Mouse (Mus musculus): ENCODE results near the gene Upf3b. TPM values are rescaled to one million over a fixed set of nuclear protein-coding genes. Genes with fewer than 3 reads are reported as not detected.
A peak's percentile ranks its signal among the peaks of the same experiment; 100 is the strongest.
"Not testable (repeated sequence)": the region's sequence is repeated elsewhere in the genome, so short reads cannot be mapped to it uniquely, and the experiment has no call there.

Upf3b gene
- polyA plus RNA-seq, 1 experiment from 2014 or later = 24.5 TPM

- 17% methylated on average over 27 of the region's 27 CpGs for WGBS
- Histone ChIP-seq H3K4me1 (0 out of 2 replicates have a peak, but pooled peaks cover 4% of the 10 kb centered on the region), H3K4me3 (replicated peaks) (peak overlapping the region; percentile 62), H3K36me3 (peaks cover 8% of the 10 kb centered on the region; the same call in 1 of the 2 replicates), H3K27me3 (no peaks in the 10 kb centered on the region), H3K9me3 (replicated peaks) (no peaks in the 10 kb centered on the region), H3K4me2 (peak overlapping the region; percentile 62), H3K27ac (peak overlapping the region; percentile 93), H3K9ac (peak overlapping the region; percentile 62)
- peak; percentile 90 for ATAC-seq (replicated peaks; ENCODE audit: low FRiP score)
These were observed 463 bp downstream of the Upf3b start for GRCm38 (mm10) chrX:37109526-37110192.

GRCm38 (mm10) chrX:37103826-37104225, 6.3 kb downstream of the Upf3b start:
- H3K27ac ChIP-seq = no peak overlapping the region
- no peak overlapping the region for H3K4me3 ChIP-seq (replicated peaks)
- no peaks in the 10 kb centered on the region for H3K27me3 ChIP-seq
- H3K9me3 ChIP-seq (replicated peaks) = no peaks in the 10 kb centered on the region
- 0 out of 2 replicates have a peak, but pooled peaks cover 2% of the 10 kb centered on the region for H3K4me1 ChIP-seq
- H3K9ac ChIP-seq = no peak overlapping the region
- no peak for ATAC-seq (replicated peaks; ENCODE audit: low FRiP score)
- H3K4me2 ChIP-seq = no peak overlapping the region
- 72% methylated on average over 2 of the region's 2 CpGs for WGBS
- H3K36me3 ChIP-seq = peaks cover 28% of the 10 kb centered on the region

GRCm38 (mm10) chrX:37098681-37099080, 11.4 kb downstream of the Upf3b start:
- WGBS = 97% methylated on average over 3 of the region's 3 CpGs

GRCm38 (mm10) chrX:37095106-37095768, 14.9 kb downstream of the Upf3b start:
- Histone ChIP-seq H3K36me3 (peaks cover 53% of the 10 kb centered on the region), H3K4me1 (no peaks in the 10 kb centered on the region), H3K27ac (no peak overlapping the region), H3K4me2 (no peak overlapping the region), H3K9ac (no peak overlapping the region), H3K4me3 (replicated peaks) (no peak overlapping the region), H3K9me3 (replicated peaks) (no peaks in the 10 kb centered on the region), H3K27me3 (no peaks in the 10 kb centered on the region)
- ATAC-seq (replicated peaks; ENCODE audit: low FRiP score) = no peak
- WGBS = 90% methylated on average over 11 of the region's 11 CpGs

More at GRCm38 (mm10) chrX:37098681-37099080, 11.4 kb downstream of the Upf3b start:
- Histone ChIP-seq H3K4me2 (no peak overlapping the region), H3K27ac (no peak overlapping the region), H3K4me3 (replicated peaks) (no peak overlapping the region), H3K9me3 (replicated peaks) (no peaks in the 10 kb centered on the region), H3K4me1 (no peaks in the 10 kb centered on the region), H3K27me3 (no peaks in the 10 kb centered on the region), H3K36me3 (peaks cover 47% of the 10 kb centered on the region), H3K9ac (no peak overlapping the region)
- no peak for ATAC-seq (replicated peaks; ENCODE audit: low FRiP score)

- Histone ChIP-seq H3K9ac (no peak overlapping the region), H3K4me2 (no peak overlapping the region), H3K27me3 (no peaks in the 10 kb centered on the region), H3K4me3 (replicated peaks) (no peak overlapping the region), H3K36me3 (peaks cover 27% of the 10 kb centered on the region), H3K27ac (no peak overlapping the region), H3K4me1 (no peaks in the 10 kb centered on the region), H3K9me3 (replicated peaks) (no peaks in the 10 kb centered on the region)
- WGBS = 75% methylated on average over 3 of the region's 3 CpGs
- ATAC-seq (replicated peaks; ENCODE audit: low FRiP score) = no peak
These were observed 18.7 kb downstream of the Upf3b start for GRCm38 (mm10) chrX:37091457-37091856.

GRCm38 (mm10) chrX:37088778-37089177, 21.3 kb downstream of the Upf3b start:
- 86% methylated on average over 1 of the region's 1 CpGs for WGBS
- H3K9ac ChIP-seq = no peak overlapping the region
- no peaks in the 10 kb centered on the region for H3K27me3 ChIP-seq
- no peak overlapping the region for H3K27ac ChIP-seq
- H3K4me2 ChIP-seq = no peak overlapping the region
- H3K4me3 ChIP-seq (replicated peaks) = no peak overlapping the region
- no peak for ATAC-seq (replicated peaks; ENCODE audit: low FRiP score)
- no peaks in the 10 kb centered on the region for H3K4me1 ChIP-seq
- H3K9me3 ChIP-seq (replicated peaks) = no peaks in the 10 kb centered on the region
- peaks cover 14% of the 10 kb centered on the region; the same call in 1 of the 2 replicates for H3K36me3 ChIP-seq

GRCm38 (mm10) chrX:37085665-37086064, 24.5 kb downstream of the Upf3b start:
- ATAC-seq (replicated peaks; ENCODE audit: low FRiP score) = no peak
- 26% methylated on average over 9 of the region's 9 CpGs for WGBS

GRCm38 (mm10) chrX:37084927-37085660, 25.0 kb downstream of the Upf3b start, which contains the start of gene Rpl39:
Rpl39 (minus strand) TSS chrX:37085402.
- no peaks in the 10 kb centered on the region for H3K9me3 ChIP-seq (replicated peaks)
- H3K4me2 ChIP-seq = peak within 1 kb of the TSS; percentile 66
- H3K9ac ChIP-seq = peak within 1 kb of the TSS; percentile 75
- WGBS = 19% methylated on average over 38 of the region's 38 CpGs
- peak; percentile 96 for ATAC-seq (replicated peaks; ENCODE audit: low FRiP score)
- peak within 1 kb of the TSS; percentile 60 for H3K4me3 ChIP-seq (replicated peaks)
- H3K36me3 ChIP-seq = peaks cover 21% of the 10 kb centered on the region
- H3K4me1 ChIP-seq = no peaks in the 10 kb centered on the region
- H3K27me3 ChIP-seq = no peaks in the 10 kb centered on the region
- peak within 1 kb of the TSS; percentile 96 for H3K27ac ChIP-seq

More at GRCm38 (mm10) chrX:37085665-37086064, 24.5 kb downstream of the Upf3b start:
- no peak overlapping the region for H3K9ac ChIP-seq
- H3K4me1 ChIP-seq = no peaks in the 10 kb centered on the region
- peak overlapping the region; percentile 96 for H3K27ac ChIP-seq
- peak overlapping the region; percentile 55 for H3K4me2 ChIP-seq
- H3K9me3 ChIP-seq (replicated peaks) = no peaks in the 10 kb centered on the region
- H3K4me3 ChIP-seq (replicated peaks) = peak overlapping the region; percentile 60
- H3K36me3 ChIP-seq = peaks cover 21% of the 10 kb centered on the region
- no peaks in the 10 kb centered on the region for H3K27me3 ChIP-seq

GRCm38 (mm10) chrX:37084318-37084926, 25.7 kb downstream of the Upf3b start:
- H3K4me3 ChIP-seq (replicated peaks) = peak overlapping the region; percentile 60
- H3K4me1 ChIP-seq = no peaks in the 10 kb centered on the region
- peak overlapping the region; percentile 96 for H3K27ac ChIP-seq
- H3K9ac ChIP-seq = peak overlapping the region; percentile 75
- no peaks in the 10 kb centered on the region for H3K27me3 ChIP-seq
- H3K9me3 ChIP-seq (replicated peaks) = no peaks in the 10 kb centered on the region
- ATAC-seq (replicated peaks; ENCODE audit: low FRiP score) = peak; percentile 2; the same call in 1 of the 2 replicates
- 19% methylated on average over 19 of the region's 19 CpGs for WGBS
- H3K4me2 ChIP-seq = peak overlapping the region; percentile 66
- peaks cover 21% of the 10 kb centered on the region for H3K36me3 ChIP-seq

- Histone ChIP-seq H3K27ac (no peak overlapping the region), H3K27me3 (no peaks in the 10 kb centered on the region), H3K4me3 (replicated peaks) (no peak overlapping the region), H3K9ac (no peak overlapping the region), H3K36me3 (peaks cover 21% of the 10 kb centered on the region), H3K4me2 (no peak overlapping the region), H3K4me1 (no peaks in the 10 kb centered on the region), H3K9me3 (replicated peaks) (no peaks in the 10 kb centered on the region)
- ATAC-seq (replicated peaks; ENCODE audit: low FRiP score) = no peak
- 61% methylated on average over 6 of the region's 6 CpGs for WGBS
These were observed 28.9 kb downstream of the Upf3b start for GRCm38 (mm10) chrX:37081194-37081593.

GRCm38 (mm10) chrX:37080345-37080744, 29.8 kb downstream of the Upf3b start:
- Histone ChIP-seq H3K36me3 (peaks cover 21% of the 10 kb centered on the region), H3K27ac (0 out of 2 replicates have a peak overlapping the region, but pooled peaks have one; percentile 32)
- H3K9ac ChIP-seq; H3K4me1 ChIP-seq; ATAC-seq (replicated peaks; ENCODE audit: low FRiP score); H3K27me3 ChIP-seq; H3K4me2 ChIP-seq; H3K9me3 ChIP-seq (replicated peaks); H3K4me3 ChIP-seq (replicated peaks): not testable (repeated sequence)
- WGBS = 56% methylated on average over 4 of the region's 4 CpGs

Data from kidney, embryonic 15.5 days (tissue).